Comparison of ENCODE assay signal across 15 mouse cellular contexts in genomic region chr6:48785189-48785588, GRCm38 (mm10). TPM values are rescaled to one million over a fixed set of nuclear protein-coding genes. Genes with fewer than 3 reads are reported as not detected.
DNase-seq lines count a peak whose midpoint lies in the region; ATAC-seq and TF ChIP-seq lines count a peak whose summit lies in the region.
"Had no signal": no experiment of that assay in that cellular context is flagged by ENCODE, and none has a peak within 500 bp of the region (broad histone marks: within the 10 kb centered on the region; RNA-seq: fewer than 3 reads in every experiment).

No protein-coding gene starts in this region.

- no peak overlapping the region for H3K4me2 ChIP-seq in hindbrain, postnatal 0 days (ENCODE audit: low read depth, low read length)
- no peak overlapping the region for H3K4me2 ChIP-seq in hindbrain, embryonic 11.5 days (replicated peaks; ENCODE audit: low read depth, low read length)
- no peak overlapping the region for H3K4me2 ChIP-seq in forebrain, embryonic 12.5 days
- H3K4me2 ChIP-seq: forebrain, embryonic 13.5 days; hindbrain, embryonic 14.5 days had no signal

- H3K4me3 ChIP-seq in hindbrain, postnatal 0 days (ENCODE audit: low read length) = no peak overlapping the region
- no peak overlapping the region for H3K4me3 ChIP-seq in hindbrain, embryonic 11.5 days (ENCODE audit: low read depth, low read length)
- H3K4me3 ChIP-seq in forebrain, embryonic 12.5 days (replicated peaks) = no peak overlapping the region
- H3K4me3 ChIP-seq: forebrain, embryonic 13.5 days; myocyte had no signal

- peak; percentile 24 for DNase-seq in hindbrain, postnatal 0 days (ENCODE audit: low spot score)
- no peak for DNase-seq in hindbrain, embryonic 11.5 days (ENCODE audit: low spot score)
- peak; percentile 60 for DNase-seq in Muller cell, postnatal 12 days (ENCODE audit: inconsistent ontology term)
- peak; percentile 11 to 26 for DNase-seq in gastrocnemius, adult 8-10 months (ENCODE audit: low spot score in 2 of 2)
- peak; percentile 60 to 71 for DNase-seq in kidney, postnatal 25 days
- no peak for DNase-seq in layer of hippocampus, adult 18-20 months (ENCODE audit: low spot score in 2 of 2)
- DNase-seq in spleen, postnatal 36 days (ENCODE audit: low spot score in 2 of 2) = no peak
- DNase-seq: cerebellum, postnatal 25 days; right cerebral cortex, postnatal 4 days; thymus, postnatal 4 days had no signal

- WGBS in hindbrain, postnatal 0 days = 71% methylated on average over 1 of the region's 1 CpGs
- 85% methylated on average over 1 of the region's 1 CpGs for WGBS in hindbrain, embryonic 11.5 days
- 86% methylated on average over 1 of the region's 1 CpGs for WGBS in forebrain, embryonic 12.5 days

- no peak overlapping the region for H3K9ac ChIP-seq in hindbrain, postnatal 0 days (replicated peaks; ENCODE audit: low read length)
- no peak overlapping the region for H3K9ac ChIP-seq in hindbrain, embryonic 11.5 days (ENCODE audit: low read depth, low read length)
- no peak overlapping the region for H3K9ac ChIP-seq in forebrain, embryonic 12.5 days
- H3K9ac ChIP-seq: forebrain, embryonic 13.5 days; hindbrain, embryonic 14.5 days had no signal

- H3K36me3 ChIP-seq in hindbrain, postnatal 0 days (ENCODE audit: insufficient read depth, low read length) = no peaks in the 10 kb centered on the region
- no peaks in the 10 kb centered on the region for H3K36me3 ChIP-seq in hindbrain, embryonic 11.5 days (ENCODE audit: control insufficient read depth, insufficient read depth, low read length)
- no peaks in the 10 kb centered on the region for H3K36me3 ChIP-seq in forebrain, embryonic 12.5 days (replicated peaks)

- no peak for TF ChIP-seq CTCF in hindbrain, postnatal 0 days (IDR thresholded peaks at IDR 0.05; ENCODE audit: low read depth)

- no peak for ATAC-seq in hindbrain, postnatal 0 days
- no peak for ATAC-seq in hindbrain, embryonic 11.5 days (ENCODE audit: low FRiP score)
- ATAC-seq in forebrain, embryonic 12.5 days (ENCODE audit: low FRiP score) = no peak
- ATAC-seq: forebrain, embryonic 13.5 days had no signal

- H3K4me1 ChIP-seq in hindbrain, postnatal 0 days (ENCODE audit: insufficient read depth, low read length) = no peaks in the 10 kb centered on the region
- H3K4me1 ChIP-seq in hindbrain, embryonic 11.5 days (replicated peaks; ENCODE audit: control insufficient read depth, insufficient read depth, low read length) = no peaks in the 10 kb centered on the region
- no peaks in the 10 kb centered on the region for H3K4me1 ChIP-seq in forebrain, embryonic 12.5 days
- H3K4me1 ChIP-seq: forebrain, embryonic 13.5 days had no signal

- no peak overlapping the region for H3K27ac ChIP-seq in hindbrain, postnatal 0 days
- H3K27ac ChIP-seq in hindbrain, embryonic 11.5 days (ENCODE audit: low read depth, low read length) = no peak overlapping the region
- H3K27ac ChIP-seq in forebrain, embryonic 12.5 days = no peak overlapping the region
- H3K27ac ChIP-seq: forebrain, embryonic 13.5 days; hindbrain, embryonic 14.5 days; macrophage had no signal

- H3K27me3 ChIP-seq in hindbrain, postnatal 0 days (ENCODE audit: insufficient read depth, low read length) = no peaks in the 10 kb centered on the region
- no peaks in the 10 kb centered on the region for H3K27me3 ChIP-seq in hindbrain, embryonic 11.5 days (ENCODE audit: control insufficient read depth, insufficient read depth, low read length)
- no peaks in the 10 kb centered on the region for H3K27me3 ChIP-seq in forebrain, embryonic 12.5 days
- H3K27me3 ChIP-seq: forebrain, embryonic 13.5 days had no signal

- no peaks in the 10 kb centered on the region for H3K9me3 ChIP-seq in hindbrain, postnatal 0 days (ENCODE audit: low read length)
- no peaks in the 10 kb centered on the region for H3K9me3 ChIP-seq in hindbrain, embryonic 11.5 days (ENCODE audit: control insufficient read depth, low read length)
- H3K9me3 ChIP-seq in forebrain, embryonic 12.5 days = no peaks in the 10 kb centered on the region
- H3K9me3 ChIP-seq: forebrain, embryonic 13.5 days had no signal

RNA-seq across cellular contexts. Expression of gene Gimap3, which starts 14.5 kb away (rescaled TPM):
- not detected in 2 replicates for total RNA-seq in hindbrain, postnatal 0 days (2014; rRNA removed)
- not detected in 2 replicates for polyA plus RNA-seq in hindbrain, postnatal 0 days (2015; fragmentation: Nextera tagmentation; extraction: Ambion mirVana)
- polyA plus RNA-seq in hindbrain, embryonic 11.5 days (2014; fragmentation: Nextera tagmentation; extraction: Ambion mirVana) = 0.17 TPM in 1 of 2 replicates, not detected in the other
- total RNA-seq in gastrocnemius, adult 8-10 months (2022) = not detected
- total RNA-seq in layer of hippocampus, adult 18-20 months (2021) = not detected
- not detected in 2 replicates for polyA plus RNA-seq in forebrain, embryonic 12.5 days (2016; fragmentation: Nextera tagmentation; extraction: Ambion mirVana)
- polyA plus RNA-seq: forebrain, embryonic 13.5 days; hindbrain, embryonic 14.5 days; myocyte had no signal

RNA-seq across cellular contexts. Expression of gene Gimap5, which starts 39.2 kb away (rescaled TPM):
- total RNA-seq in hindbrain, postnatal 0 days (2014; rRNA removed) = 0.68 and 5.1 TPM in 2 replicates
- polyA plus RNA-seq in hindbrain, postnatal 0 days (2015; fragmentation: Nextera tagmentation; extraction: Ambion mirVana) = 1.9 and 2.4 TPM in 2 replicates
- 0.49 and 0.92 TPM in 2 replicates for polyA plus RNA-seq in hindbrain, embryonic 11.5 days (2014; fragmentation: Nextera tagmentation; extraction: Ambion mirVana)
- total RNA-seq in gastrocnemius, adult 8-10 months (2022) = 1 to 10 TPM in 3 of 4 experiments, under 1 TPM in 1; 0.82 to 1.5 (median 1.2) TPM
- under 1 TPM; 0.62 to 0.99 TPM for total RNA-seq in layer of hippocampus, adult 18-20 months (2021)
- 0.50 and 1.0 TPM in 2 replicates for polyA plus RNA-seq in forebrain, embryonic 12.5 days (2016; fragmentation: Nextera tagmentation; extraction: Ambion mirVana)
- polyA plus RNA-seq: macrophage, myocyte had no signal

RNA-seq across cellular contexts. Expression of gene Gimap1, which starts 46.3 kb away (rescaled TPM):
- 4.1 and 4.5 TPM in 2 replicates for total RNA-seq in hindbrain, postnatal 0 days (2014; rRNA removed)
- polyA plus RNA-seq in hindbrain, postnatal 0 days (2015; fragmentation: Nextera tagmentation; extraction: Ambion mirVana) = 2.8 and 3.7 TPM in 2 replicates
- 5.0 and 6.1 TPM in 2 replicates for polyA plus RNA-seq in hindbrain, embryonic 11.5 days (2014; fragmentation: Nextera tagmentation; extraction: Ambion mirVana)
- 1 to 10 TPM; 1.5 to 3.1 (median 2.2) TPM for total RNA-seq in gastrocnemius, adult 8-10 months (2022)
- total RNA-seq in layer of hippocampus, adult 18-20 months (2021) = 1 to 10 TPM; 1.4 to 1.9 TPM
- 3.0 and 3.3 TPM in 2 replicates for polyA plus RNA-seq in forebrain, embryonic 12.5 days (2016; fragmentation: Nextera tagmentation; extraction: Ambion mirVana)
- polyA plus RNA-seq: macrophage, myocyte had no signal

RNA-seq across cellular contexts. Expression of gene Tmem176a, which starts 55.5 kb away (rescaled TPM):
- 27.2 and 45.4 TPM in 2 replicates for total RNA-seq in hindbrain, postnatal 0 days (2014; rRNA removed)
- 35.8 and 40.1 TPM in 2 replicates for polyA plus RNA-seq in hindbrain, postnatal 0 days (2015; fragmentation: Nextera tagmentation; extraction: Ambion mirVana)
- polyA plus RNA-seq in hindbrain, embryonic 11.5 days (2014; fragmentation: Nextera tagmentation; extraction: Ambion mirVana) = 25.7 and 26.0 TPM in 2 replicates
- 1 to 10 TPM; 1.3 to 4.8 (median 2.7) TPM for total RNA-seq in gastrocnemius, adult 8-10 months (2022)
- total RNA-seq in layer of hippocampus, adult 18-20 months (2021) = 10 to 100 TPM; 32.4 to 36.3 TPM
- polyA plus RNA-seq in forebrain, embryonic 12.5 days (2016; fragmentation: Nextera tagmentation; extraction: Ambion mirVana) = 12.0 and 16.7 TPM in 2 replicates

RNA-seq across cellular contexts. Expression of gene Tmem176b, which starts 56.1 kb away (rescaled TPM):
- 81.9 and 108 TPM in 2 replicates for total RNA-seq in hindbrain, postnatal 0 days (2014; rRNA removed)
- 148 and 152 TPM in 2 replicates for polyA plus RNA-seq in hindbrain, postnatal 0 days (2015; fragmentation: Nextera tagmentation; extraction: Ambion mirVana)
- polyA plus RNA-seq in hindbrain, embryonic 11.5 days (2014; fragmentation: Nextera tagmentation; extraction: Ambion mirVana) = 66.7 and 72.5 TPM in 2 replicates
- total RNA-seq in gastrocnemius, adult 8-10 months (2022) = 10 to 100 TPM in 1 of 4 experiments, 1 to 10 TPM in 3; 4.1 to 10.1 (median 7.2) TPM
- 10 to 100 TPM; 58.5 to 61.2 TPM for total RNA-seq in layer of hippocampus, adult 18-20 months (2021)
- polyA plus RNA-seq in forebrain, embryonic 12.5 days (2016; fragmentation: Nextera tagmentation; extraction: Ambion mirVana) = 67.1 and 77.8 TPM in 2 replicates

Comparison
In these comparisons a context has a peak if more than half of its experiments do, and no peak if none do; other contexts are left out.
1. DNase-seq: peak in hindbrain, postnatal 0 days (single experiment), Muller cell, postnatal 12 days (single experiment), gastrocnemius, adult 8-10 months (2 of 2) and kidney, postnatal 25 days (2 of 2); none in hindbrain, embryonic 11.5 days (single experiment), layer of hippocampus, adult 18-20 months (0 of 2) and spleen, postnatal 36 days (0 of 2).